Mouse (Mus musculus) thymus, adult 18-20 months (tissue): ENCODE data around the gene Sapcd2.
"Not testable (repeated sequence)": the region's sequence is repeated elsewhere in the genome, so short reads cannot be mapped to it uniquely, and the experiment has no call there.

ENCODE experiments used
- DNase-seq, 2 experiments: peaks; one replicate each; pipeline ENCODE4 v3.0.0; 2022; ENCODE audit warnings: mixed read lengths in 2 of 2

The Sapcd2 gene

GRCm38 (mm10) chr2:25373431-25373830 is 1.3 kb downstream of the Sapcd2 start:
- no peak for DNase-seq

DNA sequence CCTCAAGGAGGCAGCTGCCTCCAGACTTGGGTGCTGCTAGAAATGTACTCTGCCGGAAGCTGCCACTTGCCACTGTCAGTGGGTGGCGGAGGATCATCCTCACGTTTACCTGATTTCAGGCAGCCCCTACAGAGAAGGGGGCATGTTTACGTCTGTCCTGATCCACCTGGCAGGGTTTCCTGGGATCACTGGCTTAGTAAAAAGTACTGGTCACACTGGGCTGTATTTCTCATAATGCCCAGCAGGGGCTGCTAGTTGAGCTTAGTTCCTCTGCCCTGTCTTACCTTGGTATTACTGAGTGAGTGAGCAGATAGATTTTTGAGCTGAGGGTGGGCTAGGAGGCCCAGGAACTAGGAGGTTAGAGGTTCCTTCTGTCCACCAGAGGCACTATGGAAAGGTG is 4.5 kb downstream of the Sapcd2 start:
- no peak for DNase-seq

GRCm38 (mm10) chr2:25384492-25384891 is 12.4 kb downstream of the Sapcd2 start:
- DNase-seq = no peak

- no peak for DNase-seq
Observed at GRCm38 (mm10) chr2:25391266-25391665, 19.1 kb downstream of the Sapcd2 start.

GRCm38 (mm10) chr2:25394281-25395221 is 22.4 kb downstream of the Sapcd2 start:
- DNase-seq = no peak

- DNase-seq = no peak
Observed at GRCm38 (mm10) chr2:25395721-25396596, 23.8 kb downstream of the Sapcd2 start, which contains the start of gene Entpd2. Entpd2 (plus strand) TSS chr2:25395874.

- no peak for DNase-seq
Observed at GRCm38 (mm10) chr2:25396597-25396983, 24.5 kb downstream of the Sapcd2 start.

DNA sequence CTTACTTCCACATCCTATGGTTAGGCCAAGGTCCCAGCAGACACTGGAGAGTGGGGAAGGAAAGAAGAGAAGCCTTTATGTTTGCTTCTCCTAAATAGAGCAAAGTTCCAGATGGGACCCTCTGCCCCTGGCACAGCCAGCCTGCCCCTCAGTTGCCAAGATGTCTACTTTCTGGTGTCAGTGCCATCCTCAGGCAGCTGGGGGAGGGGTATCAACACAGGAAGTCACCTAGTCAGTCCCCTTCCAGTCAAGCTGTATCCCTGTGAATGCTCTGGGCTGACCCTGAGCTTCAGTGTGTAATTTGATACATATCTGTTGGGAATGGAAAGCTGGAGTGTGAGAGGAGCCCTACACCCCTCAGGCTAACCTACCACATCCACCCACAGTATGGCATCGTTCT is 24.9 kb downstream of the Sapcd2 start:
- no peak for DNase-seq

DNA sequence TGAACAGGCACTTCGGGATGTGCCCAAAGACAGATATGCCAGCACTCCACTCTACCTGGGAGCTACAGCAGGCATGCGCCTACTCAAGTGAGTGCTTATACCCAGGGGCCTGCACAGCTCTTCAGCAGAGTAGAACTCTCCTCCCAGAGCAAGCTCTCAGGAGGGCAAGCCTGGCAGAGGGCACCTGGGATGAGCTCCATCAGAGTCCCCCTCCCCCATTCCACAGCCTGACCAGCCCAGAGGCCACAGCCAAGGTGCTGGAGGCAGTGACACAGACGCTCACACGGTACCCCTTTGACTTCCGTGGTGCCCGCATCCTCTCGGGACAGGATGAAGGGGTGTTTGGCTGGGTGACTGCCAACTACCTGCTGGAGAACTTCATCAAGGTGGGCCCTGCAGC is 25.9 kb downstream of the Sapcd2 start:
- no peak for DNase-seq

- no peak for DNase-seq
Observed at GRCm38 (mm10) chr2:25399051-25399450, 26.9 kb downstream of the Sapcd2 start, which contains the start of gene Npdc1. Npdc1 (plus strand) TSS chr2:25399351.

DNA sequence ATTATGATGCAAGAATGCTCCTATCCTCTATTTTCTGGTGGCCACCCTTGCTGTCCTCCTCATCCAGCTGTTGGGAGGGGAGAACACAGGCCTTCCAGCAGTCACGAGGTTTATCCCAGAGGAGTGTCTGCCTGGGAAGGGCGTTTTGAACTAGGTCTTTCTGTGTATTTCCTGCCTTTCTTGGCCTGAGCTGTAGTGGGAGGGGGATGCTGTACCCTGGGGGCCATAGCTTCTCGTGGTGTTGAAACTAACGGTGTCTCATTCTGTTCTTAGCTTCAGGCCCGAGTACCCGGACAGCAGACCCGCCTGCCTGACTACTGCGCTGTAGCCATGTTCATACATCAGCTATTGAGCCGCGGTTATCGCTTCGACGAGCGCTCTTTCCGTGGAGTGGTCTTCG is 28.2 kb downstream of the Sapcd2 start:
- DNase-seq = no peak

- no peak for DNase-seq
Observed at GRCm38 (mm10) chr2:25400764-25401163, 28.6 kb downstream of the Sapcd2 start.

DNA sequence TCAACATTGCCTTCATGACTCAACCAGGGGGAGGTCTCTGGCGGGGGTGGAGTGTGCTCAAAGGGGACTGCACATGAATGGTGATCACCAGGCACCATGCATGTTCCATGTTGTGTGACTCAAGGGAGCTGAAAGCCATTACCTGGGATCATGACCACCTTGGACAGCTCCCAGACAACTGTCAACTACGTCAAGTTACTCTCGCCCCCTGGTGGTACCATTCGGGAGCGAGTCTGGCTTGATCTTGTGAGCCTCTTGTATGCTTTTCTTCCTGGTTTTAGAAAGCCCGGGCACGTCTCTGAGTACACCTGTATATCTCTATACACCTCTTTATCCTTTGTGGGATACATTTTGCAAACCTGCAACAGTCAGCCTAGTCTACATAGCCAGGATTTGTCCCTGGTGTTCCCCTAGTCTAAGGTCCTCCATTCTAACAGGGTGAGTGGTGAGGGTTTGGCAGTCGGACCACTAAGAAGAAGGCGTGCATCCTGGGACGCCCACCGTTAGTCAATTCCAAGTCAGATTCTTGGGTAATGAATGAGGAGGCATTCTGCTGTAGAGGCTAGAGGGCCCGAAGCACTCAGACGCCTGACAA is 30.4 kb downstream of the Sapcd2 start:
- DNase-seq = peak; percentile 50 to 62

GRCm38 (mm10) chr2:25402972-25403601 is 31.0 kb downstream of the Sapcd2 start:
- peak in 1 of 2 experiments; percentile 39 for DNase-seq

DNA sequence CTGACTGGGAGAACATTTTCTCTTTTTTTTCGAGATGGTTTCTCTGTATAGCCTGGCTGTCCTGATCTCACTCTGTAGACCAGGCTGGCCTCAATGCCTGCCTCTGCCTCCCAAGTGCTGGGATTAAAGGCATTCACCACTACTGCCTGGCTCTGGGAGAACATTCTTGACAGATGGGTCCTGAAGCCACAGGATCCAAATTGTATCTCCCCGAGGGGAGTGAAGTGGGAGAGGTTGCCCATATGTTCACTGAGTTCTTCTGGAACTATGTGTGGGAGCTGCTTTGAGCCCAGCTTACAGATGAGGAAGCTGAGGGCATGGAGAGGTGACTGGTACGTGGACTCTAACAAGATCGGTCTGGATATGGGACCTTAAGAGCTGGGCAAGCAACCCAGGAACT is 31.9 kb downstream of the Sapcd2 start:
- no peak for DNase-seq

- DNase-seq = no peak
Observed at GRCm38 (mm10) chr2:25408908-25409307, 36.8 kb downstream of the Sapcd2 start.

GRCm38 (mm10) chr2:25413436-25413835 is 41.3 kb downstream of the Sapcd2 start:
- not testable (repeated sequence) for DNase-seq

GRCm38 (mm10) chr2:25417426-25417825 is 45.3 kb downstream of the Sapcd2 start:
- no peak for DNase-seq

DNA sequence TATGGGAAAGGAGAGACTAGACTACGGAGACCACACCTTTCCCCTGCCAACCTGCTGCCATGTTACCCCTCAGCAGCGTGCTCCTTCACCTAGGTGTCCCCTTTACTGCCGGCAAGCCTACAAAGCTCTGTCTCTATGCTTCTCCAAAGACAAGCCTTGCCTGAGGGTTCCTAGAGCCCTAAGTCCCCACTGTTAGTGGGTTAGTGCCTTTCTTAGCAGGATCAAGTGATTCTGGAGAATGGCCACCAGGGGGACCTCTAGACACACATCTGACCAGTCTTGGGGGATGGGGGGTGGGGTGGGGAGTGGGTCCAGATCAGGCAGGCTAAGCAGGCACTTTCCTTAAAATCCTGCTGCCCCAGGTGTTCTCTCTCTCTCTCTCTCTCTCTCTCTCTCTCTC is 49.8 kb downstream of the Sapcd2 start:
- no peak for DNase-seq

GRCm38 (mm10) chr2:25422587-25423410 is 50.7 kb downstream of the Sapcd2 start, which contains the start of gene Fut7:
Fut7 (plus strand) TSS chr2:25423267.
- peak in 1 of 2 experiments; percentile 43 for DNase-seq

- no peak for DNase-seq
Observed at GRCm38 (mm10) chr2:25423626-25424025, 51.5 kb downstream of the Sapcd2 start.
